Mouse (Mus musculus) macrophage (primary cell): ENCODE data around the gene Dennd6a. TPM values are rescaled to one million over a fixed set of nuclear protein-coding genes. Genes with fewer than 3 reads are reported as not detected.
A peak's percentile ranks its signal among the peaks of the same experiment; 100 is the strongest.

Experiments used
- H3K27ac ChIP-seq: fragments of 350-480 bp; formaldehyde crosslinking; 2 replicates; pipeline ENCODE4 v1.9.0; 2021
- H3K36me3 ChIP-seq: fragments of 350-480 bp; formaldehyde crosslinking; 2 replicates; pipeline ENCODE4 v1.9.0; 2021; ENCODE audit errors: inconsistent target
- H3K4me3 ChIP-seq: fragments of 350-480 bp; formaldehyde crosslinking; 2 replicates; pipeline ENCODE4 v1.9.0; 2021; ENCODE audit errors: inconsistent target
- H3K79me2 ChIP-seq: fragments of 350-480 bp; formaldehyde crosslinking; 2 replicates; pipeline ENCODE4 v1.9.0; 2021; ENCODE audit errors: inconsistent target
- WGBS: methylation state at CpG from one replicate; pipeline ENCODE4 v1.1.7; 2026; ENCODE audit warnings: inconsistent platforms; ENCODE audit not compliant: missing documents; 5-methylcytosine and 5-hydroxymethylcytosine counted together
- polyA plus RNA-seq: library from polyadenylated mRNA; stranded (reverse); fragments of 250-400 nt; gene quantifications from 3 replicates; pipeline ENCODE4 v1.2.4, GENCODE M21; 2018; ENCODE audit warnings: inconsistent platforms

Dennd6a gene
- polyA plus RNA-seq, 1 experiment from 2014 or later: 25.6 TPM

DNA sequence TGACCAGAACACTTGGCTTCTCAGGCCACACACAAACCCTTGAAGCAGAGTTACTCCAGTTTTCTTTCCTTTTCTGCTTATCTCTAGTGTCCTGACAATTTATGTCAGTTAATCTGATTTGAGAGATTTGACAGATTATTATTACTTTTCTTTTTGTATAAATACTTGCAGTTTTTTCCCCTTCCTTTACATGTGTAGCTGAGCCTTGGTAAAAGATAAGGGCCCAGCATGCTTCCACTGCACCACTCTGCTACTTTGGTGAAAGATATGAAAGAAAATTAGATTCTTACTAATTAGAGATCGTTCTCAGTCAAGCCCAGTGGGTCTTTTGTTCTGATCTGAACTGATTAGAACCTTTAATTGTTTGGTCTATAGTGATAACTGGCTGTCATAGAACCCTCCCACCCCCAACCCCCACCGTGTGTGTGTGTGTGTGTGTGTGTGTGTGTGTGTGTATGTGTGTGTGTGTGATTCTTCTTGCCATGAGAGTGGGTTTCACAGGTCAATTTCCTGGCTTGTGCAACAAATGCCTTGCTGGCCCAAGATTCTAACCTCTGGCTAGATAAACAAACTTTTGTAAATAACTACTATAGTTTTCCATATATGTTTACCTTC, 19.7 kb downstream of the Dennd6a start:
- no peak overlapping the region for H3K4me3 ChIP-seq
- 67% methylated on average over 2 of the region's 2 CpGs for WGBS
- no peak overlapping the region for H3K27ac ChIP-seq
- peaks cover 25% of the 10 kb centered on the region for H3K36me3 ChIP-seq
- peaks cover 48% of the 10 kb centered on the region for H3K79me2 ChIP-seq

DNA sequence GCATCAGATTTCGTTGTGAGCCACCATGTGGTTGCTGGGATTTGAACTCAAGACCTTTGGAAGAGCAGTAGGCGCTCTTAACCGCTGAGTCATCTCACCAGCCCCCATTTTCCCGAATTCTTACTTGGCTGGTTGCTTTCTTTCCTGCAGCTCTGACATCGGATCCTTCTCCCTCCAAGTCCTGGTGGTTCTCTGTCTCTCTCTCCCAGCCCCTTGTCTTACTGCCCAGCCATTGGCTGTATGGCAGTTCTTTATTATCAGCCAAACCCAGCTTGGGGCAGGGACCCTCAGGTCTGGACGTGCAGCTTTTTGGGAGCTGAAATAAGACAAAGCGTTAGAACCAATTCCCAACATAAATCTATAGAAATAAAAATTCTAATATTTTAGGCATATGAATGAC, 21.5 kb downstream of the Dennd6a start:
- 93% methylated on average over 7 of the region's 7 CpGs for WGBS
- Histone ChIP-seq H3K27ac (no peak overlapping the region), H3K79me2 (peaks cover 30% of the 10 kb centered on the region; the same call in 1 of the 2 replicates), H3K4me3 (no peak overlapping the region), H3K36me3 (peaks cover 30% of the 10 kb centered on the region)

DNA sequence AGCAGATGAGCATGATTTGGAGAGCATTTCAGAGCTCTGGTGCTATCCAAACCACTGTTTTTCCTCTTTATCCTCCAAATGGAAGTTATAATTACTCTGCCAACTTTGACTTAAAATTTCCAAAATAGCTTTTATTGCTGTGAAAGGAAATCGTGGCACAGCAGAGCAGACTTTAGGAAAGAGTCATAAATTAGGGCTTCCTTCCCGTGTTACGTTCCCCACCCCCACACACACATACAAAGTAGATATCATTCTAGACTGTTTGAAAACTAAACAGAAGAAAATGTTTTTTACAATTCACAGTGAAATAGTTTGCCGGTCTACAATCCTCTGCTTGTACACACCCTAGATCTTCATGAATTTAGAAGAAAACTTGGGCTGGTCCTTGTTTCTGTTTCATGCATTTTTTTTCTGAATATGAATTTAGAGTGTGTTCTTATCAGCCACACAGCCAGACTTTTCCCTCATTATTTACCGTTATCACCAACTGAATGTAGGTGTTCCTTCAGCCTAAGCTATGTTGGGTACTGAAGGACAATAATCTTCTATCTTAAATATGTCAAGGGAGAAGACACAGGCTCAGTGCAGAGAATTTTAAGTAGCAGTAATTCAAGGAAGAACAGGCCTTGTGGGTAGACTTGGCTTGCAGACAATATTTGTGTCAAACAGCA, 22.2 kb downstream of the Dennd6a start:
- 50% methylated on average over 5 of the region's 5 CpGs for WGBS
- Histone ChIP-seq H3K27ac (no peak overlapping the region), H3K36me3 (peaks cover 36% of the 10 kb centered on the region), H3K4me3 (no peak overlapping the region), H3K79me2 (peaks cover 23% of the 10 kb centered on the region; the same call in 1 of the 2 replicates)

GRCm38 (mm10) chr14:26605354-26605753, 31.7 kb downstream of the Dennd6a start:
- H3K79me2 ChIP-seq: no peaks in the 10 kb centered on the region

DNA sequence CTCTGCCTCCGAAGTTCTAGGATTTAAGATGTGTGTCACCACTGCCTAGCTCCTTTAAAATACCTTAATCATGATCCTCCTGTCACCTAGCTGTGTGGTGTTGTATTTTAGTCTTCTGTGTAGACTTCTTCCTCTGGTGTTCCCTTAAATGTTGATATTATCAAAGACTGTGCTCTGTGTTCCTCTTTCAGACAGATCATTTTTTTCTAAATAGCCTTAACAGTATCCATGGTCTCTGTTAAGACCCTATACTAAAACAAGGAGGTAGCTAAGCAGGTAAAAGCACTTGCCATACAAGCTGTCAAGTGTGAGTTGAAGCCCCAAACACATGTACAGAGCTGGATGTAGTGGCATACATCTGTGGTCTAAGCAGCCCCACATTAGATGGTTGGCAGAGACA, 36.0 kb downstream of the Dennd6a start:
- WGBS: 79% methylated on average over 1 of the region's 1 CpGs
- peaks cover 54% of the 10 kb centered on the region for H3K36me3 ChIP-seq
- H3K27ac ChIP-seq: no peak overlapping the region
- no peak overlapping the region for H3K4me3 ChIP-seq
- no peaks in the 10 kb centered on the region for H3K79me2 ChIP-seq

More at GRCm38 (mm10) chr14:26605354-26605753, 31.7 kb downstream of the Dennd6a start:
- H3K36me3 ChIP-seq: peaks cover 69% of the 10 kb centered on the region
- 97% methylated on average over 4 of the region's 4 CpGs for WGBS
- no peak overlapping the region for H3K4me3 ChIP-seq
- H3K27ac ChIP-seq: no peak overlapping the region

DNA sequence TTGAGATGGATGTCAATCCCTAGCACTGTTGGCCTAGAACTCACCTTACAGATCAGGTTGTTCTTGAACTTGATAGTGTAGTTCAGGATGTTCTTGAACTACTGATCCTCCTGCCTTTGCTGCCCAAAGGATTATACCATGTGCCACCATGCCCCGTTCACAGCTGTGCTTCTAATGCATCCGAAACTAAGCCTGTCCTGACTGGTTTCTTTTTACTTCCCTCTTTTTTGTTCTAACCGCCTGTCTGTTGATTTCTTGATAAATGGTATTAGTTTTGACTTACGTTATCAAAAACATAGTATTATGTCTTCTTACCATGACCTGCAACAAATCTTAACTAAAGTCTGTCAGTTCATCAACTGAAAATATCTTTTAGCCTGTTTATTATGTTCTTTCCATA, 37.0 kb downstream of the Dennd6a start:
- peaks cover 52% of the 10 kb centered on the region for H3K36me3 ChIP-seq
- H3K27ac ChIP-seq: no peak overlapping the region
- WGBS: 25% methylated on average over 4 of the region's 4 CpGs
- H3K79me2 ChIP-seq: no peaks in the 10 kb centered on the region
- H3K4me3 ChIP-seq: no peak overlapping the region

DNA sequence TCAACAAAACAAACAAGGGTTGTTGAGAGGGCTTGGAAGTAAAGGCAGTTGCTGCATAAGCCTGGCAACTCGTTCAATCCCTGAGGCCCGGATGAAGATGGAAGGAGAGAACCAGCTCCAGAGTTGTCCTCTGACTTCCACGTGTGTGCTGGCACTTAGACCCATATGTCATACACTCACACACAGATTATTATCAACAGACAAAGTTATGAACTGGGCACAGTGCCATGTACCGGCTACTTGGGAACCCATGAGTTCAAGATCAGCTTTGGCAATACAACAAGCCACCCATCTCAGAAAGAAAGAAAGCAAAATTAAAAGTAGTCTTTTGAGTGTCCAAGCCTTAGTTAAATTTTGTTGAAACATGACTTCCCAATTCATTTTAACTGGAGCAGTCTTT, 51.6 kb downstream of the Dennd6a start:
- whole genome bisulfite sequencing: 83% methylated on average over 4 of the region's 4 CpGs
- Histone ChIP-seq H3K27ac (no peak overlapping the region), H3K36me3 (peaks cover 47% of the 10 kb centered on the region), H3K4me3 (no peak overlapping the region), H3K79me2 (peaks cover 6% of the 10 kb centered on the region; the same call in 1 of the 2 replicates)

GRCm38 (mm10) chr14:26626605-26627140, 53.0 kb downstream of the Dennd6a start:
- Histone ChIP-seq H3K36me3 (peaks cover 52% of the 10 kb centered on the region; the same call in 1 of the 2 replicates), H3K79me2 (peaks cover 6% of the 10 kb centered on the region; the same call in 1 of the 2 replicates), H3K4me3 (no peak overlapping the region), H3K27ac (peak overlapping the region; percentile 81)
- WGBS: 7% methylated on average over 5 of the region's 5 CpGs

DNA sequence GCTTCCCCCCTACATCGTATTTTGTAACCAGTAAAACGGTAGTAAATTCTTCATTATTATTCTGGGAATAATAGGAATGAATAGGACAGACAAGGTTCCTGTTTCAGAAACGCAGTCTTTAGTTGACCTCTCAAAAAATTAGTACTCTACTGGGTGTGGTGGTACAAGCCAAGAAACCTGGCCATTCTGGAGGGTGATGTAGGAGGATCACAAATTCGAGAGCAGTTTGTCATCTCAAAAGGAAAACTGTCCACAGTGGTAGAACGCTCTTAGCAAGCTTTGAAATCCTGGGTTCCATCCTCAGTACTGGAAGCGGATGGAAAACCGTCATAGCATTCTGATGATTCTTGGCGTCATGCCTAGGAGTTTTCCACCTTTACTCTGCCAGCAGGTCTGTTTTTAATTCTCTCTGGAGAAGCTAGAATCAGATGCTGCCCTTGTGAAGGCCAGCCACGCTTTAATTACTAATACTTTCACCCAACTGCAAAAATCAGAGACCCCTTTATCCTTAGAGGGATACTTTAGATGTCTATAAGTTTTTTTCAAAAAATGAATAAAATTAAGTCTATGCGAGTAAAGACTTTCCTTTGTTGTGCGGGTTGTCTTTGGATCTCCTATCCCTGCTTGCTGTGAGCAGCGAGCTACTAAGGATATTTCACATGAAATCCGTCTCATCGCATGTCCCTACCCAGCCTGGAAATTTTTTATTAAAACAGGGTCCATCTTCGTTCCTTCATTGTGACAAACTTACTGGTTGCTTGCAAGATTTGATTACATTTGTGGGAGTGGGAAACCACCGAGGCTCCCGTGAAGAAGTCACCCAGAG, 63.6 kb downstream of the Dennd6a start:
- peak overlapping the region; percentile 65 for H3K27ac ChIP-seq
- 30% methylated on average over 17 of the region's 17 CpGs for WGBS
- H3K4me3 ChIP-seq: peak overlapping the region; percentile 48
- H3K79me2 ChIP-seq: peaks cover 42% of the 10 kb centered on the region
- peaks cover 7% of the 10 kb centered on the region; the same call in 1 of the 2 replicates for H3K36me3 ChIP-seq

DNA sequence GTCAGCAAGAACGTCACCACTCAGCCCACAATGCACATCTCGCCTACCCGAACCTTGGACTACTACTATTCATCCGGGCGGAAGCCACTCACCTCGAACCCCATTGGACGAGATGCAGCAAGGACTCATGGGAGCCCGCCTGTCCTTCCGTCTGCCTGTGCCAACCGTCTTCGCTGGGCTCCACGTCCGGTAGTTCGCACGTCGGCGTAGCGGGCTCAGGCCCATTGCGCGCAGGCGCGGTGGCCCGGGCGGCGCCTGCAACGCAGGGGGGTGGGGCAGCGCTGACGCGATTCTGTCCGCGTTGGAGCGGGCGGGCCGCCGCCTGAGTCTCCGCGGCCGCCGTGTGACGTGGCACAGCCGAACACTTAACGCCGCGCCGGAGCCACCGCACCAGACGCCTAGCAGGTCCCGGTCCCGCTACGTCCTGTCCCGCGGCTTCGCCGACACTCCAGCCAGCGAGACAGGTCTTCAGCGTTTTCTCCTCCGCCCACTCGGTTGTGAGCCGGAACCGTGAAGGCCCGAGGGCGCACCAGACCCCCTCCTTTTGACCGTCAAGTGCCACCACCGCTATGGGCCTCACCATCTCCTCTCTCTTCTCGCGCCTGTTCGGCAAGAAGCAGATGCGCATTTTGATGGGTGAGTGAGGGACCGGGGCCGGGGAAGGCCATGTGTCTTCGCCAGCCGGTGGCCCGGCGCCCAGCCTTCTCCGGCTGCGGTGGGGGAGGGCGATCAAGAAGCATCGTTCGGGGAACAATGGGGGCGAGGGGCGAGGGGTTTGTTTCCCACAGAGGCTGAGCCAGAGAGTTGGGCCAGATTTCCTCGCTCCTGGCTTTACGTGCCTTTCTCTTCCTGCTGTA, 64.4 kb downstream of the Dennd6a start, which contains the start of gene Arf4:
TSS of gene Arf4 (plus strand) at position 224 of the 857 bp plus-strand sequence.
- Histone ChIP-seq H3K4me3 (peak within 1 kb of the TSS; percentile 96), H3K79me2 (peaks cover 50% of the 10 kb centered on the region), H3K27ac (peak within 1 kb of the TSS; percentile 83), H3K36me3 (no peaks in the 10 kb centered on the region)
- WGBS: under 1% methylated on average over 79 of the region's 83 CpGs

- WGBS: under 1% methylated on average over 16 of the region's 16 CpGs
- peak overlapping the region; percentile 83 for H3K27ac ChIP-seq
These were observed 65.0 kb downstream of the Dennd6a start for GRCm38 (mm10) chr14:26638708-26639084.

DNA sequence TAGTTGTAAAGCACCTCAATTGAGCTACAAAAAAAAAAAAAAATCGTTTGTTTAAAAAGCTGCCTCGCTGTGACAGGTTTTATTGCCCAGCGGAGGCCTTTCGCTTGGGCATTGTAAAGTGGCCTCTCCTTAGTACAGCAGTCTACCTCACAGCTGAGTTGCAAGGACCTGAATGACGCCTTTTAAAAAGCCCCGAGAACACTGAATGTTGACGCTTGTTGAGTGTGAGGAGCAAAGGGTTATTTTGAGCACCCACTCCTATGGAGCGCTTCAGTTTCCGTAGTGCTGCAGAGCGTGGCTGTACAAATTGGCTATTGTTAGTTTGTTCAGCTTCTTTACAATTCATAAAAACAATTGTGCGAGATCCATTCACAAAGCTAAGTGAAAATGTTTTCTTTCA, 65.6 kb downstream of the Dennd6a start:
- Histone ChIP-seq H3K27ac (peak overlapping the region; percentile 83), H3K36me3 (no peaks in the 10 kb centered on the region), H3K79me2 (peaks cover 62% of the 10 kb centered on the region), H3K4me3 (peak overlapping the region; percentile 96)
- 3% methylated on average over 11 of the region's 11 CpGs for WGBS

More at GRCm38 (mm10) chr14:26638708-26639084, 65.0 kb downstream of the Dennd6a start:
- H3K4me3 ChIP-seq: peak overlapping the region; percentile 96
- peaks cover 56% of the 10 kb centered on the region for H3K79me2 ChIP-seq
- no peaks in the 10 kb centered on the region for H3K36me3 ChIP-seq

- peak overlapping the region; percentile 96 for H3K4me3 ChIP-seq
- WGBS: 37% methylated on average over 2 of the region's 2 CpGs
These were observed 66.3 kb downstream of the Dennd6a start for GRCm38 (mm10) chr14:26639961-26640360.

More at GRCm38 (mm10) chr14:26639961-26640360, 66.3 kb downstream of the Dennd6a start:
- Histone ChIP-seq H3K27ac (peak overlapping the region; percentile 83), H3K79me2 (peaks cover 69% of the 10 kb centered on the region), H3K36me3 (no peaks in the 10 kb centered on the region)
